Mouse (Mus musculus) liver, postnatal 0 days (tissue): ENCODE results near the gene Mroh8.

Source experiments
- CTCF ChIP-seq: sonication (generic); IDR thresholded peaks from 2 replicates; pipeline ENCODE4 v1.5.1; 2016; ENCODE audit warnings: antibody characterized with exemption, low read depth
- EP300 ChIP-seq: IDR thresholded peaks from 2 replicates; pipeline ENCODE4 v1.6.1; 2016; ENCODE audit warnings: antibody characterized with exemption, low read depth, mild to moderate bottlenecking

GRCm38 (mm10) chr2:157245001-157245400 is 34.3 kb downstream of the Mroh8 start:
- TF ChIP-seq CTCF (no peak), EP300 (no peak)
